Mouse (Mus musculus) common myeloid progenitor, adult 5-6 weeks (primary cell): ENCODE results near the gene Kat5. TPM values are rescaled to one million over a fixed set of nuclear protein-coding genes. Genes with fewer than 3 reads are reported as not detected.

ENCODE experiments used
- ATAC-seq: replicated peaks from 2 replicates; pipeline ENCODE4 v1.8.0; 2016; ENCODE audit warnings: low read depth, mild to moderate bottlenecking, moderate TSS enrichment, inconsistent platforms; ENCODE audit not compliant: poor library complexity, severe bottlenecking
- total RNA-seq: library from RNA; stranded (forward); fragments of 200-1000, 187-1606 nt; gene quantifications from 2 replicates; pipeline ENCODE4 v1.2.3, GENCODE M21; 2017

Gene Kat5
- total RNA-seq, 1 experiment from 2014 or later, result 74.3 TPM

DNA sequence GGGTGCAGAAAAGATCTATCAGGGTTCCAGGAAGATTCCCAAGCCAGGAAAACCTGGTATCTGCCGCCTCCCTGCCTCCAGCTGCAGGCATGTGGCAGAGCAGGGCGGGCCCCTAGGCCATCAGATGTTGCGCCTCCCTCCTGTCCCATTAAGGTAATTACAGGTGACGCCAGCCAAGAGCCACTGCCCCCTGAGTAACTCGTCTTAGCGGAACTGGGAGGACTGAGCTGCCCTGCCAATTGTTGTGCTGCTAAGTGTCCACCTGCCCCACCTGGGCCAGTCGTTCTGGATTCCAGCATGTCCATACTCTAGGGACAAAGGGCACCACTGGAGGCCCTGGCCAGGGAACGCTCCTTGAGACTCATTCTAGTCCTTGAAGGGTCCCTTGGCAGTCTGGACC is 56.2 kb downstream of the Kat5 start:
- no peak for ATAC-seq

Other genes with a start within 250 kb of the Kat5 start
- gene Eif1ad, start 243.5 kb downstream of the Kat5 start, total RNA-seq, result 60.0 and 61.7 TPM in 2 replicates
- 71.4 and 75.6 TPM in 2 replicates for gene Banf1, start 243.1 kb downstream of the Kat5 start, total RNA-seq
- 93.3 and 103 TPM in 2 replicates for gene Sart1, start 221.5 kb downstream of the Kat5 start, total RNA-seq
- gene Tsga10ip, start 207.7 kb downstream of the Kat5 start, total RNA-seq, result not detected in 2 replicates
- 112 and 125 TPM in 2 replicates for gene Drap1, start 185.3 kb downstream of the Kat5 start, total RNA-seq
- 9.2 and 10.3 TPM in 2 replicates for gene AI837181, start 185.1 kb downstream of the Kat5 start, total RNA-seq
- 0.63 and 0.78 TPM in 2 replicates for gene Fosl1, start 162.7 kb downstream of the Kat5 start, total RNA-seq
- gene Ccdc85b, start 152.3 kb downstream of the Kat5 start, total RNA-seq, result 3.0 and 5.4 TPM in 2 replicates
- 55.8 and 67.4 TPM in 2 replicates for gene Fibp, start 149.6 kb downstream of the Kat5 start, total RNA-seq
- 1.0 and 2.0 TPM in 2 replicates for gene Ctsw, start 141.7 kb downstream of the Kat5 start, total RNA-seq
- gene Efemp2, start 136.3 kb downstream of the Kat5 start, total RNA-seq, result 0.09 TPM in 1 of 2 replicates, not detected in the other
- gene Mus81, start 121.8 kb downstream of the Kat5 start, total RNA-seq, result 20.7 and 26.9 TPM in 2 replicates
- 940 and 946 TPM in 2 replicates for gene Cfl1, start 119.8 kb downstream of the Kat5 start, total RNA-seq
- gene 1700020D05Rik, start 106.5 kb downstream of the Kat5 start, total RNA-seq, result not detected in 2 replicates
- 1.3 and 2.9 TPM in 2 replicates for gene Snx32, start 99.7 kb downstream of the Kat5 start, total RNA-seq
- not detected in 2 replicates for gene Ovol1, start 49.6 kb downstream of the Kat5 start, total RNA-seq
- 5.2 and 8.0 TPM in 2 replicates for gene Ap5b1, start 42.2 kb downstream of the Kat5 start, total RNA-seq
- gene Rnaseh2c, start 8.4 kb downstream of the Kat5 start, total RNA-seq, result 65.1 and 78.4 TPM in 2 replicates
- 34.8 and 44.1 TPM in 2 replicates for gene Rela, start 27.2 kb upstream of the Kat5 start, total RNA-seq
- gene Sipa1, start 53.5 kb upstream of the Kat5 start, total RNA-seq, result 23.0 and 113 TPM in 2 replicates
- gene Map3k11, start 78.5 kb upstream of the Kat5 start, total RNA-seq, result 18.8 and 21.6 TPM in 2 replicates
- gene Pcnx3, start 78.7 kb upstream of the Kat5 start, total RNA-seq, result 18.0 and 19.8 TPM in 2 replicates
- not detected in 2 replicates for gene Kcnk7, start 94.1 kb upstream of the Kat5 start, total RNA-seq
- gene Ehbp1l1, start 116.1 kb upstream of the Kat5 start, total RNA-seq, result 29.8 and 31.7 TPM in 2 replicates
- gene Fam89b, start 119.4 kb upstream of the Kat5 start, total RNA-seq, result 17.8 and 35.4 TPM in 2 replicates
- gene Ltbp3, start 130.7 kb upstream of the Kat5 start, total RNA-seq, result 11.9 and 18.1 TPM in 2 replicates
- 23.5 and 30.9 TPM in 2 replicates for gene Scyl1, start 161.2 kb upstream of the Kat5 start, total RNA-seq